Mouse (Mus musculus) heart, embryonic 14.5 days (tissue): ENCODE results near the gene Cnr2. TPM values are rescaled to one million over a fixed set of nuclear protein-coding genes. Genes with fewer than 3 reads are reported as not detected.
A peak's percentile ranks its signal among the peaks of the same experiment; 100 is the strongest.

Experiments used
- ATAC-seq: fragments of 200-750 bp; cut with Nextera tagmentation; 2 replicates; pipeline ENCODE4 v1.8.0; 2017; ENCODE audit warnings: low read depth, moderate TSS enrichment; ENCODE audit not compliant: insufficient number of reproducible peaks, insufficient read depth, low FRiP score
- H3K27ac ChIP-seq, 2 experiments: fragments of 200-500 bp in 1 of 2; fragments of 300-500 bp in 1 of 2; sonication (generic) in 1 of 2; replicated peaks in 1 of 2; 2 replicates each; pipeline ENCODE4 v1.5.1; 2012 to 2014; ENCODE audit warnings: low read depth in 2 of 2, low read length in 2 of 2, control low read depth in 1 of 2, mild to moderate bottlenecking in 1 of 2, mixed read lengths in 1 of 2; ENCODE audit not compliant: control insufficient read depth in 1 of 2, insufficient read depth in 1 of 2
- H3K27me3 ChIP-seq: fragments of 300-500 bp; sonication (generic); 2 replicates; pipeline ENCODE4 v1.6.1; 2014; ENCODE audit warnings: mild to moderate bottlenecking, low read length, control low read depth; ENCODE audit not compliant: control insufficient read depth, insufficient read depth
- H3K36me3 ChIP-seq: fragments of 300-500 bp; sonication (generic); 2 replicates; pipeline ENCODE4 v1.6.1; 2014; ENCODE audit warnings: mild to moderate bottlenecking, control low read depth, low read length, mixed read lengths; ENCODE audit not compliant: control insufficient read depth, insufficient read depth
- H3K4me1 ChIP-seq, 2 experiments: fragments of 200-500 bp in 1 of 2; fragments of 300-500 bp in 1 of 2; sonication (generic) in 1 of 2; 2 replicates each; pipeline ENCODE4 v1.6.1; 2012 to 2014; ENCODE audit warnings: low read length in 2 of 2, control low read depth in 1 of 2, mixed read lengths in 1 of 2; ENCODE audit not compliant: control insufficient read depth in 2 of 2, insufficient read depth in 2 of 2
- H3K4me2 ChIP-seq: fragments of 300-500 bp; sonication (generic); 2 replicates; pipeline ENCODE4 v1.6.1; 2014; ENCODE audit warnings: mild to moderate bottlenecking, low read length
- H3K4me3 ChIP-seq, 2 experiments: fragments of 200-500 bp in 1 of 2; fragments of 300-500 bp in 1 of 2; sonication (generic) in 1 of 2; 2 replicates each; pipeline ENCODE4 v1.5.1; 2012 to 2014; ENCODE audit warnings: low read length in 2 of 2, mild to moderate bottlenecking in 2 of 2, control low read depth in 1 of 2, low read depth in 1 of 2, moderate library complexity in 1 of 2; ENCODE audit not compliant: control insufficient read depth in 1 of 2, insufficient read depth in 1 of 2
- H3K9ac ChIP-seq: fragments of 300-500 bp; sonication (generic); 2 replicates; pipeline ENCODE4 v1.6.1; 2014; ENCODE audit warnings: mild to moderate bottlenecking, low read length
- H3K9me3 ChIP-seq: fragments of 300-500 bp; sonication (generic); 2 replicates; pipeline ENCODE4 v1.6.1; 2016; ENCODE audit warnings: low read length, control low read depth; ENCODE audit not compliant: control insufficient read depth
- WGBS: fragments of 180-500 bp; shearing (Covaris S2); extraction: QIAGEN DNeasy Blood & Tissue Kit; methylation state at CpG from one replicate; pipeline ENCODE4 v1.1.7; 2014; 5-methylcytosine and 5-hydroxymethylcytosine counted together
- polyA plus RNA-seq: library from polyadenylated mRNA; unstranded; fragments of >200 nt; fragmentation: Nextera tagmentation; extraction: Ambion mirVana; gene quantifications from 2 replicates; pipeline ENCODE4 v1.2.1, GENCODE M21; 2014

Gene Cnr2
- polyA plus RNA-seq, 1 experiment from 2014 or later, result 0.36 TPM

DNA sequence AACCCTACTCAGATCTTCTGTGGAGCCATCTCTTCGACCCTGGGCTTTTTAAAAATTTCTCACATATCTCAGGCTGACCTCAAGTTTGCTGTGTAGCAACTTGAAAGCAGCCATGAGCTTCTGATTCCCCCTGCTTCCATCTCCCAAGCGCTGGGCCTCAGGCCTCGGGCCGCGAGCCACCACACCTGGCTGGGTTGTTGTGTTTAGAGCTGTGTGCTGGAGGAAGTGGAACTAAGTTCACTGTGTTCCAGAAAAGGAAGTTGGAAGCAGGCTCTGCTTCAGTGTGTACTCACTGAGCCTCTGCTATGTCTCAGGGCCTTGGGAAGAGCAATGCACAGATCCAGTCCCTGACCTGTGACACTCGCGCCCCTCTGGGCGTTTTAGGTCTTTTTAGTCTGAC is 52.9 kb downstream of the Cnr2 start:
- peaks cover 13 to 23% of the 10 kb centered on the region in 2 experiments for H3K4me1 ChIP-seq
- no peak overlapping the region for H3K4me3 ChIP-seq
- peaks cover 21% of the 10 kb centered on the region for H3K36me3 ChIP-seq
- H3K9me3 ChIP-seq, result peaks cover 4% of the 10 kb centered on the region
- no peak overlapping the region for H3K4me2 ChIP-seq
- H3K9ac ChIP-seq, result no peak overlapping the region
- no peaks in the 10 kb centered on the region for H3K27me3 ChIP-seq
- no peak for ATAC-seq
- H3K27ac ChIP-seq, result no peak overlapping the region
- 92% methylated on average over 8 of the region's 8 CpGs for WGBS

DNA sequence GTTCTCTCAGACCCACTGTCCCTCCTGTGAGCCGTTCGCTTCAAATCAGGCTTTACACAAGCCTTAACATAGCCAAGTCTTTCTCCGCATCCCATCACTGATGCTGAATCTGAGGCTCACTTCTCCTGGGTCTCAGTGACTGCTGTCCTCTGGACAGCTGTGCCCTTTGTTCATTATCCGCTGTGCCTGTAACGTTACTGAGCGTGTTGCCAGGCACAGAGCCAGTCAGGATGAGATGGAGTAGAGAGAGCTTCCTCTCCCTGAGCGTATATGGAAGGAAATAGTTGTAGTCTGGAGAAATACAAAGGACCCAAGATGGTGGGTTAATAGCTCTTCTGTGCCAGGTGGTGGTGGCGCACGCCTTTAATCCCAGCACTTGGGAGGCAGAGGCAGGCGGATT is 54.3 kb downstream of the Cnr2 start:
- Histone ChIP-seq H3K4me1 (peaks cover 13 to 18% of the 10 kb centered on the region in 2 experiments; a peak in 3 of 4 replicates), H3K36me3 (peaks cover 31% of the 10 kb centered on the region), H3K27me3 (no peaks in the 10 kb centered on the region), H3K4me2 (no peak overlapping the region), H3K4me3 (no peak overlapping the region), H3K9ac (no peak overlapping the region), H3K27ac (peak overlapping the region; percentile 27 to 55; a peak in 3 of 4 replicates), H3K9me3 (peaks cover 4% of the 10 kb centered on the region)
- no peak for ATAC-seq
- 78% methylated on average over 10 of the region's 10 CpGs for WGBS

DNA sequence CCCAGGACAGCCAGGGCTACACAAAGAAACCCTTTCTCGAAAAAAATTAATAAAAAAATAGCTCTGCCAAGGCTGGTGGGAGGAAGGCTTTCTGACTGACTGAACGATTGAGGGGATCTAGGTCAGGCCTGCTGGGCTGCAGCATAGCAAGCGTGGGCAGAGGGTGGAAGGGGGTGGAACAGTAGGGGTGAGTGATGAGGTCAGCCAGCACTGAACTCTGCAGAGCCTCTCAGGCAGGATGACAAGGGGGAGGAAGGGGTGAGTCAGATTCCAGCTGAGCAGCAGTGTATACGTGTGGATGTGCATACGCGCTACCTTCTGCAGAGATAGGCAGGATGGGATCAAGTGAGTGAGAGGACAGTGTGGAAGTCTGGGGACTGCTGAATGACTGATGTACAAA is 54.7 kb downstream of the Cnr2 start:
- WGBS, result 24% methylated on average over 6 of the region's 6 CpGs
- H3K27me3 ChIP-seq, result no peaks in the 10 kb centered on the region
- peak; percentile 32; the same call in 1 of the 2 replicates for ATAC-seq
- H3K9ac ChIP-seq, result no peak overlapping the region; the same call in 1 of the 2 replicates
- peak overlapping the region in 1 of 2 experiments; percentile 55; a peak in 3 of 4 replicates for H3K27ac ChIP-seq
- H3K4me1 ChIP-seq, result peaks cover 13 to 18% of the 10 kb centered on the region in 2 experiments; a peak in 3 of 4 replicates
- peaks cover 4% of the 10 kb centered on the region for H3K9me3 ChIP-seq
- peaks cover 35% of the 10 kb centered on the region for H3K36me3 ChIP-seq
- no peak overlapping the region for H3K4me2 ChIP-seq
- H3K4me3 ChIP-seq, result no peak overlapping the region

DNA sequence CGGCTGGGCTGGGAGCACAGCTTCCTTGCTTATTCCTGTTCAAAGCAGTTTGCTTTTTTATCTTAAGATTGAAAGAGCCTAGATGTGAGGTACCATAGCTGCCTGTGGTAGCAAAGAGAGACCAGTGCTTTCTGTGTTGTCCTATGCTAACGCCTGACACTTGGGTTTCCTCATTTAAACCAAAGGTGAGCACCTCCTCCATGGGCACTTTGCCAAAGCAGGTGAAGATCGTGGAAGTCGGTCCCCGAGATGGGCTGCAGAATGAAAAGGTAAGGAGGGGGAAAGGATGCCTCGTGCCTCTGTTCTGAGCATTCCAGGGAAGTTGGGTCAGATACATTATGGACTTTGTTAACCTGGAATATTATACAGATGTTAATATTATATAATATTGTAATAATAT is 55.2 kb downstream of the Cnr2 start:
- H3K27ac ChIP-seq, result peak overlapping the region in 1 of 2 experiments; percentile 55; a peak in 1 of 4 replicates
- no peaks in the 10 kb centered on the region for H3K27me3 ChIP-seq
- H3K36me3 ChIP-seq, result peaks cover 40% of the 10 kb centered on the region
- H3K4me2 ChIP-seq, result no peak overlapping the region
- peaks cover 4% of the 10 kb centered on the region for H3K9me3 ChIP-seq
- no peak overlapping the region for H3K4me3 ChIP-seq
- ATAC-seq, result no peak
- no peak overlapping the region for H3K9ac ChIP-seq
- H3K4me1 ChIP-seq, result peaks cover 13 to 18% of the 10 kb centered on the region in 2 experiments; a peak in 3 of 4 replicates
- 73% methylated on average over 6 of the region's 6 CpGs for WGBS

DNA sequence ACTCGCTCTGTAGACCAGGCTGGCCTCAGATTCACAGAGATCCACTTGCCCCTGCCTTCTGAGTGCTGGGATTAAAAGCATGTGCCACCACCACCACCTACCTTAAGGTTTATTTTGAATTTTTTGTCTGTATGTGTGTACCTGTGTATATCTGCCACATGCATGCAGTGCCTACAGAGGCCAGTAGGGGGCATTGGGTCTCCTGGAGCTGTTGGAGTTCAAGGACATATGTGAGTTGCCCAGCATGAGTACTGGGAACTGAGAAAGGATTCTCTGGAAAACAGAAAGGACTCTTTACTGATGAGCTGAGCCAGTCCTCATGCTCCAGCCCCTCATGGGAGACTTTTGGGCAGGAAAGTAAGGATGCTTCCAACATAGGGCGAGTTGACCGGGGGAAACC is 56.3 kb downstream of the Cnr2 start:
- peaks cover 4% of the 10 kb centered on the region for H3K9me3 ChIP-seq
- 94% methylated on average over 3 of the region's 3 CpGs for WGBS
- no peak overlapping the region for H3K9ac ChIP-seq
- no peak for ATAC-seq
- H3K36me3 ChIP-seq, result peaks cover 49% of the 10 kb centered on the region
- no peak overlapping the region for H3K4me3 ChIP-seq
- no peak overlapping the region for H3K4me2 ChIP-seq
- H3K27ac ChIP-seq, result no peak overlapping the region
- H3K27me3 ChIP-seq, result no peaks in the 10 kb centered on the region
- peaks cover 9 to 14% of the 10 kb centered on the region in 2 experiments; a peak in 2 of 4 replicates for H3K4me1 ChIP-seq

DNA sequence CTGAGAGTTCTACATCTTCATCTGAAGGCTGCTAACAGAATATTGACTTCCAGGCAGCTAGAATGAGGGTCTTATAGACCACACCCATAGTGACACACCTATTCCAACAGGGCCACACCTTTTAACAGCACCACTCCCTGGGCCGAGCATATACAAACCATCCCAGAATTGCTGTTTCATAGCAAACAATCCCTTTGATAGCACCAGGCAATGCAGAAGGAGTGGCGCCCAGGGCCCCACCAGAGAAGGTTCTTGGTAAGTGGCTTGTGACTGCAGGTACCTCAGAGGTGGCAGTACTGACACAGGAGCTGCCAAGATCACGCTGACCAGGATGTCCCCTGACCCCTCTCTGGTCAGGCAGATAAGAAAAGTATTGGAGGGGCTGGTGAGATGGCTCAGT is 58.0 kb downstream of the Cnr2 start:
- no peak overlapping the region for H3K4me2 ChIP-seq
- peaks cover 62% of the 10 kb centered on the region for H3K36me3 ChIP-seq
- no peak overlapping the region for H3K9ac ChIP-seq
- H3K27ac ChIP-seq, result no peak overlapping the region
- no peaks in the 10 kb centered on the region for H3K27me3 ChIP-seq
- no peak for ATAC-seq
- H3K4me1 ChIP-seq, result peaks cover 8 to 9% of the 10 kb centered on the region in 2 experiments; a peak in 2 of 4 replicates
- H3K4me3 ChIP-seq, result no peak overlapping the region
- WGBS, result 85% methylated on average over 3 of the region's 3 CpGs
- peaks cover 4% of the 10 kb centered on the region for H3K9me3 ChIP-seq

DNA sequence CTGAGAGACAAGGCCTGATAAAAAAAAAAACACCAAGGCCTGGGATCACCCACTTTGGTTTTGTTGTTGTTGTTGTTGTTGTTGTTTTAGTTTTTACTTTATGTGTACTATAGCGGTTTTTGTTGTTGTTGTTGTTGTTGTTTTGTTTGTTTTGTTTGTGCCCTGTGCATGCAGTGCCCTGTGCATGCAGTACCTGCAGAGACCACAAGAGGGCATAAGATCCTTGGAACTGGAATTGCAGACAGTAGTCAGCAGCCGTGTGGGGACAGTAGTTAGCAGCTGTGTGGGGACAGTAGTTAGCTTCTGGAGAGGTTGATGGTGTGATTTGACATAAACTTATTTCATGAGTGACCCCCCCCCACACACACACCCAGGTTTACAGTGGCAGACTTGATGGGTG is 59.0 kb downstream of the Cnr2 start:
- Histone ChIP-seq H3K27me3 (no peaks in the 10 kb centered on the region), H3K36me3 (peaks cover 71% of the 10 kb centered on the region), H3K4me2 (no peak overlapping the region), H3K9ac (no peak overlapping the region), H3K4me3 (no peak overlapping the region), H3K4me1 (peaks cover 6 to 8% of the 10 kb centered on the region in 2 experiments; a peak in 2 of 4 replicates), H3K9me3 (peaks cover 4% of the 10 kb centered on the region), H3K27ac (no peak overlapping the region)
- 13% methylated on average over 2 of the region's 2 CpGs for WGBS
- ATAC-seq, result no peak

DNA sequence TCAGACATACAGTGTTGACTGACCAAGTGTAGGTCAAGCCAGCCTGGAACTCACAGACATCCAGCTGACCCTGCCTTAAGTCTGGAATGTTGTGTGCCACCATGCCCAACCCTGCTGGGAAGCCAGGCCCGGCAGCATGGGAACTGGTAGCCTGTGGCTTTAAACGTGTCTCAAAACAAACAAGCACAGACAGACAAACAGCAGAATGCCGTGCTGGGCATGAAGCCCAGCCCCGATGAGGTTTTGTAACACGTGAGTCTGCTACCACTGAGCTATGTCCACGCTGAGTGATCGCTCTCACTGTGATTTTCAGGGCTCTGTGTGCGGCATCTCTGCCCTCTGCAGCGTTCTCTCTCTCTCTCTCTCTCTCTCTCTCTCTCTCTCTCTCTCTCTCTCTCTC is 60.7 kb downstream of the Cnr2 start:
- Histone ChIP-seq H3K4me1 (no peaks in the 10 kb centered on the region), H3K4me2 (no peak overlapping the region), H3K9ac (no peak overlapping the region), H3K4me3 (no peak overlapping the region), H3K36me3 (peaks cover 83% of the 10 kb centered on the region), H3K27me3 (no peaks in the 10 kb centered on the region), H3K9me3 (peaks cover 4% of the 10 kb centered on the region), H3K27ac (no peak overlapping the region)
- 83% methylated on average over 9 of the region's 9 CpGs for WGBS
- ATAC-seq, result no peak
